29 mouse cellular contexts compared by ENCODE assay signal in the genomic region with DNA sequence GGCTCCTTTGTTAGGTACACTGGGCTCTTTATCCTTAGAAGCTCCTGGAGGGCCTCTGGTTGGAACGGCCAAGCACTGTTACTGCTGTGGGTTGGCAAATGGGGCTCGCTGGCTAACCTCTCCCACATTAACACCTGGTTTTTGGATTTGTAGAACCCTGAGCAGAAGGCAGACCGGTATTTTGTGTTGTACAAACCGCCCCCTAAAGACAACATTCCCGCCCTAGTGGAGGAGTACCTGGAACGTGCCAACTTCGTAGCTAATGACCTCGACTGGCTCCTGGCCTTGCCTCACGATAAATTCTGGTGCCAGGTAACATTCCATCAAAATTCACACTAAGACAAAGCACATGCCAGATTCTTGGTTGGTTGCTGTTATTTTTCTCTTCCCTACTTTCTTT. TPM values are rescaled to one million over a fixed set of nuclear protein-coding genes. Genes with fewer than 3 reads are reported as not detected.
"Had no signal": no experiment of that assay in that cellular context is flagged by ENCODE, and none has a peak within 500 bp of the region (broad histone marks: within the 10 kb centered on the region; RNA-seq: fewer than 3 reads in every experiment).

No protein-coding gene starts in this region.

- H3K4me3 ChIP-seq: gastrocnemius, adult 2 months; heart, embryonic 10.5 days; heart, embryonic 12.5 days; hindbrain, embryonic 10.5 days; hindbrain, embryonic 12.5 days; intestine, embryonic 15.5 days; layer of hippocampus, adult 2 months; left cerebral cortex, adult 2 months had no signal

- DNase-seq: gastrocnemius, adult 2 months; gastrocnemius, postnatal 10 days; gastrocnemius, postnatal 25 days; heart, adult 18-20 months; heart, postnatal 10 days; heart, postnatal 4 days; kidney, adult 18-20 months; kidney, adult 8-10 months; kidney, postnatal 10 days; kidney, postnatal 25 days; kidney, postnatal 4 days had no signal

- H3K4me1 ChIP-seq: heart, embryonic 10.5 days; heart, embryonic 12.5 days; hindbrain, embryonic 10.5 days; hindbrain, embryonic 12.5 days; intestine, embryonic 15.5 days had no signal

RNA-seq across cellular contexts. Expression of a gene that starts 26.5 kb away (rescaled TPM):
- polyA plus RNA-seq: forebrain, embryonic 16.5 days; frontal cortex, adult 2 months; heart, embryonic 10.5 days; heart, embryonic 12.5 days; heart, embryonic 14.5 days; heart, embryonic 16.5 days; hindbrain, embryonic 10.5 days; hindbrain, embryonic 12.5 days; hindbrain, embryonic 14.5 days; hindbrain, embryonic 16.5 days; inflammation-experienced regulatory T-cells, adult 6 months; intestine, embryonic 15.5 days; intestine, postnatal 0 days; kidney, embryonic 14.5 days; kidney, embryonic 16.5 days; limb, embryonic 11.5 days had no signal
